Mouse (Mus musculus) gastrocnemius, postnatal 25 days (tissue): ENCODE results near the gene Ddx58. TPM values are rescaled to one million over a fixed set of nuclear protein-coding genes. Genes with fewer than 3 reads are reported as not detected.

ENCODE experiments used
- DNase-seq: peaks from one replicate; pipeline ENCODE4 v3.0.0; 2022
- total RNA-seq, 2 experiments: library from RNA; stranded (reverse); gene quantifications; 1 replicate in 1 of 2; 2 replicates in 1 of 2; pipeline ENCODE4 v1.2.3; 2021

Gene Ddx58
- total RNA-seq, 2 experiments from 2014 or later = 2.1 to 3.5 TPM

GRCm38 (mm10) chr4:40234256-40234655 is 5.4 kb downstream of the Ddx58 start:
- no peak for DNase-seq

GRCm38 (mm10) chr4:40233062-40233664 is 6.5 kb downstream of the Ddx58 start:
- no peak for DNase-seq

GRCm38 (mm10) chr4:40229723-40230122 is 9.9 kb downstream of the Ddx58 start:
- no peak for DNase-seq

GRCm38 (mm10) chr4:40227886-40228285 is 11.7 kb downstream of the Ddx58 start:
- no peak for DNase-seq

- DNase-seq = no peak
Measured at GRCm38 (mm10) chr4:40227131-40227530, 12.5 kb downstream of the Ddx58 start.

GRCm38 (mm10) chr4:40226095-40226494 is 13.5 kb downstream of the Ddx58 start:
- no peak for DNase-seq

- DNase-seq = no peak
Measured at GRCm38 (mm10) chr4:40221876-40222585, 17.6 kb downstream of the Ddx58 start.

GRCm38 (mm10) chr4:40221004-40221760 is 18.4 kb downstream of the Ddx58 start:
- no peak for DNase-seq

GRCm38 (mm10) chr4:40220437-40220836 is 19.2 kb downstream of the Ddx58 start:
- DNase-seq = no peak

GRCm38 (mm10) chr4:40218382-40218781 is 21.2 kb downstream of the Ddx58 start:
- no peak for DNase-seq

GRCm38 (mm10) chr4:40217910-40218309 is 21.7 kb downstream of the Ddx58 start:
- no peak for DNase-seq

- DNase-seq = no peak
Measured at GRCm38 (mm10) chr4:40212177-40212576, 27.5 kb downstream of the Ddx58 start.

- no peak for DNase-seq
Measured at GRCm38 (mm10) chr4:40207701-40208100, 31.9 kb downstream of the Ddx58 start.

GRCm38 (mm10) chr4:40205231-40205903 is 34.3 kb downstream of the Ddx58 start:
- no peak for DNase-seq

- DNase-seq = no peak
Measured at GRCm38 (mm10) chr4:40204374-40204773, 35.3 kb downstream of the Ddx58 start.

GRCm38 (mm10) chr4:40202205-40202604 is 37.4 kb downstream of the Ddx58 start:
- no peak for DNase-seq

GRCm38 (mm10) chr4:40195336-40195735 is 44.3 kb downstream of the Ddx58 start:
- DNase-seq = no peak

- DNase-seq = no peak
Measured at GRCm38 (mm10) chr4:40193461-40193860, 46.2 kb downstream of the Ddx58 start.

GRCm38 (mm10) chr4:40192246-40192645 is 47.4 kb downstream of the Ddx58 start:
- no peak for DNase-seq

- no peak for DNase-seq
Measured at GRCm38 (mm10) chr4:40187956-40188355, 51.7 kb downstream of the Ddx58 start.

GRCm38 (mm10) chr4:40184470-40184869 is 55.2 kb downstream of the Ddx58 start:
- no peak for DNase-seq

- no peak for DNase-seq
Measured at GRCm38 (mm10) chr4:40183781-40184180, 55.8 kb downstream of the Ddx58 start.
